Mouse (Mus musculus) ES-E14 (cell line): Measurements from ENCODE around the gene Ints11. TPM values are rescaled to one million over a fixed set of nuclear protein-coding genes. Genes with fewer than 3 reads are reported as not detected.

Experiments used
- DNase-seq: peaks from one replicate; pipeline ENCODE4 v3.0.0-alpha.2; 2013; ENCODE audit warnings: low read depth, low spot score
- H3K27ac ChIP-seq: 2 replicates; pipeline ENCODE4 v1.5.1; 2012; ENCODE audit warnings: low read depth, mild to moderate bottlenecking, low read length, moderate library complexity, mixed read lengths; ENCODE audit not compliant: poor library complexity, insufficient read depth, severe bottlenecking
- H3K36me3 ChIP-seq: 2 replicates; pipeline ENCODE4 v1.6.1; 2012; ENCODE audit warnings: mild to moderate bottlenecking, low read length, moderate library complexity, mixed read lengths; ENCODE audit not compliant: control insufficient read depth, poor library complexity, insufficient read depth, severe bottlenecking
- H3K4me1 ChIP-seq, 2 experiments: fragments of 150-350 bp in 1 of 2; sonication (generic) in 1 of 2; 2 replicates each; pipeline ENCODE4 v1.6.1; 2012; ENCODE audit warnings: low read length in 2 of 2, mild to moderate bottlenecking in 1 of 2, mixed read lengths in 1 of 2; ENCODE audit not compliant: control insufficient read depth in 2 of 2, insufficient read depth in 2 of 2, poor library complexity in 1 of 2
- H3K4me3 ChIP-seq, 2 experiments: fragments of 150-350 bp in 1 of 2; sonication (generic) in 1 of 2; 2 replicates each; pipeline ENCODE4 v1.5.1; 2012; ENCODE audit warnings: low read length in 2 of 2, low read depth in 1 of 2, mild to moderate bottlenecking in 1 of 2, mixed read lengths in 1 of 2; ENCODE audit not compliant: insufficient read depth in 1 of 2, poor library complexity in 1 of 2, severe bottlenecking in 1 of 2
- H3K9ac ChIP-seq: 2 replicates; pipeline ENCODE4 v1.6.1; 2012; ENCODE audit warnings: low read depth, mild to moderate bottlenecking, low read length, mixed read lengths; ENCODE audit not compliant: poor library complexity, insufficient read depth, severe bottlenecking
- H3K9me3 ChIP-seq: fragments of 150-350 bp; sonication (generic); 2 replicates; pipeline ENCODE4 v1.6.1; 2012; ENCODE audit warnings: low read depth, mild to moderate bottlenecking, low read length; ENCODE audit not compliant: control insufficient read depth, insufficient read depth
- CHD2 ChIP-seq: IDR thresholded peaks from 2 replicates; pipeline ENCODE4 v1.6.1; 2014; ENCODE audit warnings: mild to moderate bottlenecking, low read depth, low read length, inconsistent platforms
- HCFC1 ChIP-seq: IDR thresholded peaks from 2 replicates; pipeline ENCODE4 v1.6.1; 2012; ENCODE audit warnings: low read length, inconsistent platforms, borderline replicate concordance; ENCODE audit not compliant: insufficient read depth
- MAFK ChIP-seq: IDR thresholded peaks from 2 replicates; pipeline ENCODE4 v1.6.1; 2014; ENCODE audit warnings: mild to moderate bottlenecking, low read depth, low read length, inconsistent platforms; ENCODE audit not compliant: insufficient read depth
- ZC3H11A ChIP-seq: IDR thresholded peaks from 2 replicates; pipeline ENCODE4 v1.6.1; 2012; ENCODE audit warnings: low read depth, mild to moderate bottlenecking, inconsistent platforms, low read length, borderline replicate concordance
- ZNF384 ChIP-seq: IDR thresholded peaks from 2 replicates; pipeline ENCODE4 v1.6.1; 2012; ENCODE audit warnings: low read depth, low read length, inconsistent platforms
- in situ Hi-C, 2 experiments: fragments of 600-800 bp; cut with MboI; formaldehyde crosslinking; loops; one replicate each; pipeline ENCODE4 v1.15.1; 2025; ENCODE audit warnings: low sequenced_read_pairs in 2 of 2, inconsistent platforms in 1 of 2; ENCODE audit not compliant: unreplicated experiment in 2 of 2
- total RNA-seq: library from RNA; depleted of rRNA; stranded (reverse); fragments of 300-350 nt; gene quantifications from 2 replicates; pipeline ENCODE4 v1.2.3, GENCODE M21; 2012

Ints11 gene
- total RNA-seq, 1 experiment = 106 TPM

- H3K9me3 ChIP-seq = no peaks in the 10 kb centered on the region
- no peak for DNase-seq
- no peaks in the 10 kb centered on the region for H3K4me1 ChIP-seq
- in situ Hi-C loops = no loop called here
- no peak within 1 kb of the TSS for H3K27ac ChIP-seq
- H3K4me3 ChIP-seq = no peak within 1 kb of the TSS
- peaks cover 23% of the 10 kb centered on the region; the same call in 1 of the 2 replicates for H3K36me3 ChIP-seq
- H3K9ac ChIP-seq = no peak within 1 kb of the TSS
- no peak for TF ChIP-seq MAFK
Observed at GRCm38 (mm10) chr4:155863001-155863400, 6.3 kb upstream of the Ints11 start, which contains the start of gene Tas1r3. Gene Tas1r3, minus strand, starts transcription at chr4:155863362.

- in situ Hi-C loops = no loop called here
- H3K4me3 ChIP-seq = peak overlapping the region; percentile 85 to 100
- no peak for TF ChIP-seq HCFC1
- no peak for TF ChIP-seq ZC3H11A
- no peak for TF ChIP-seq CHD2
- no peak for TF ChIP-seq ZNF384
- no peak for TF ChIP-seq MAFK
- H3K36me3 ChIP-seq = peaks cover 28% of the 10 kb centered on the region
- peak overlapping the region; percentile 87 for H3K9ac ChIP-seq
- H3K9me3 ChIP-seq = no peaks in the 10 kb centered on the region
- DNase-seq = no peak
- peaks cover 0 to 2% of the 10 kb centered on the region in 2 experiments; a peak in 1 of 4 replicates for H3K4me1 ChIP-seq
- H3K27ac ChIP-seq = no peak overlapping the region
Observed at GRCm38 (mm10) chr4:155868614-155869298, 590 bp upstream of the Ints11 start.

- no peak for TF ChIP-seq ZC3H11A
- TF ChIP-seq CHD2 = no peak
- TF ChIP-seq ZNF384 = no peak
- Histone ChIP-seq H3K4me3 (no peak overlapping the region), H3K9me3 (no peaks in the 10 kb centered on the region), H3K36me3 (peaks cover 32% of the 10 kb centered on the region), H3K4me1 (peaks cover 0 to 2% of the 10 kb centered on the region in 2 experiments; a peak in 1 of 4 replicates), H3K27ac (no peak overlapping the region), H3K9ac (peak overlapping the region; percentile 37; the same call in 1 of the 2 replicates)
- no peak for DNase-seq
- in situ Hi-C loops = no loop called here
Observed at GRCm38 (mm10) chr4:155871404-155871803, 2.1 kb downstream of the Ints11 start.

- H3K27ac ChIP-seq = no peak overlapping the region
- H3K9ac ChIP-seq = no peak overlapping the region
- H3K4me3 ChIP-seq = no peak overlapping the region
- no peaks in the 10 kb centered on the region for H3K9me3 ChIP-seq
- DNase-seq = no peak
- H3K36me3 ChIP-seq = peaks cover 36% of the 10 kb centered on the region
- no peak for TF ChIP-seq HCFC1
- in situ Hi-C loops = no loop called here
- H3K4me1 ChIP-seq = no peaks in the 10 kb centered on the region
Observed at GRCm38 (mm10) chr4:155883587-155883986, 14.2 kb downstream of the Ints11 start.

- Histone ChIP-seq H3K9ac (no peak overlapping the region), H3K4me3 (no peak overlapping the region), H3K36me3 (peaks cover 46% of the 10 kb centered on the region), H3K4me1 (0 out of 4 replicates have a peak, but pooled peaks cover 0 to 2% of the 10 kb centered on the region in 2 experiments), H3K9me3 (no peaks in the 10 kb centered on the region), H3K27ac (no peak overlapping the region)
- DNase-seq = no peak
- in situ Hi-C loops = no loop called here
- TF ChIP-seq CHD2 = no peak
- TF ChIP-seq ZNF384 = no peak
- no peak for TF ChIP-seq MAFK
- no peak for TF ChIP-seq ZC3H11A
- no peak for TF ChIP-seq HCFC1
Observed at GRCm38 (mm10) chr4:155886330-155886729, 17.0 kb downstream of the Ints11 start.
